Mouse (Mus musculus): ENCODE data around the gene E130218I03Rik.
"Not testable (repeated sequence)": the region's sequence is repeated elsewhere in the genome, so short reads cannot be mapped to it uniquely, and the experiment has no call there.

E130218I03Rik gene

DNA sequence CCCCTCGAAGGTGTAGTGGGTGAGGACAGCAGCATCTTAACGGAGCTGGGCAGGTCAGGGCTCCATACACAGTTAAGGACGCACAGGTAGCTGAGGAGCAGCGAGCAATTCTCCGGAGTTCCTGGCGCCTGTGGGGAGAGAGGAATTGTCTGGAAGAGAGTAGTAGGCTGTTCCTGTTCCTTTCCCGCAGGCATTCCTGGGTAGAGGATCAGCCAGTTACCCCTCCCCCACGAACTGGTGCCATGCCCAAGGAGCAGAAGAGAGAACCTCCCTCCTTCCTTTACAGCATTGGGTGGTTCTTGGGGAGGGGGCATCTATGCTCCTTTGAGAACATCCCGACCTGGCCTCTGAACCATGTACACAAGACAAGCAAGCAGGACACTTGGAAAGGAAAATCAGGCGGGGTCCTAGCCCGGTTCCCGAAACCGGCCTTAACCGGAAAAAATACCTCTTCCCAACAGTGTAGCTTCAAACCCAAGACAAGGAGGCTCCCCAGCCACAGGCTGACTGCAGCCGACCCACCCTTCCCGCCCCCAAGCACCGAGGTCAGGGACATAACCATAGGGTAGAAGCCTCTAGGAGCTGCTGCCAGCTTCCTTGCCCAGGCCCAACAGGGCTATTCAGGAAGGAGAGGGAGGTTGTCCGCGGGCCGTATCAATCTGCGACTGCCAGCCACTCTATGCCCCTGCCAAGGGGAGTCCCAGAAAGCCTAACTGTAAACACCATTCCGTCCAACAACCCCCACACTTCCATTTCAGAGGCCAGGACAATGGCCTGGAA, 8.9 kb downstream of the E130218I03Rik start:
- no peak for DNase-seq

DNA sequence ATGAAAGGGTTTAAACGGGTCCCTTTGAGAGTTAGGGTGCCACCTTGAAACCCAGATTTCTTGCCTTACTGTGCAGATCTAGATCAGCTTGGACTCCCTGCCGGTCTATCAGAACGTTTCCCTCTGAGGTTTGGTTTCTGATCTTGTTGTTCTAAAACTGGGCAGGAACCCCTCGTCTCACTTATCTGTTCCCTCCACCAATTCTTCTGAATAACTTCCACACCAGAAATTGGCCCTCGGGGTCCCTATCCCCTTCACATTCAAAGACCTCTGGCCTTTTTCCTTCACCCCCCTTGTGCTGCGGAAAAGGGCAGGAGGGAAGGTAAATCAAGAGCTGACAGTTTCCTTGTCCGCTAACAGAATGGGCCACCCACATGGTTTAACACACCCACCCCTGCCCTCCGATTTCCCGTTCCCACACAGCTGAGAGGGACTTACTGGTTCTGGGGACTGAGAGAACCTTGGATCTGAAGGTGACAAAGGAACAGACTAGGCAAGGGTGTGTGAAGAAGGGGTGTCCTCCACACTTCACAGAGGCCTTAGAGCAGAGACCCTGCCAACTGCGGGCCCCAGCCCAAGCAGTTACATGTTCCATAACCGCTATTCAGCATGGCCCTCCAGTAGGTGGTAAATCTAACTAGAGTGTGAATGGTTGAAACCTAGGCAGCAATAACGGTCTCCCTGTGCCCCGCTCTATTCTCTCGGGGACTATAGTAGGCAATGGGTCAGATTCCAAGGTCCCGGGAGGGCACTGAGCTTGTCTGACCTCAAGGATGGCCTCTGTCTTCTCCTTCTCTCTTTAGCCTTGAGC, 9.7 kb downstream of the E130218I03Rik start:
- no peak for DNase-seq

DNA sequence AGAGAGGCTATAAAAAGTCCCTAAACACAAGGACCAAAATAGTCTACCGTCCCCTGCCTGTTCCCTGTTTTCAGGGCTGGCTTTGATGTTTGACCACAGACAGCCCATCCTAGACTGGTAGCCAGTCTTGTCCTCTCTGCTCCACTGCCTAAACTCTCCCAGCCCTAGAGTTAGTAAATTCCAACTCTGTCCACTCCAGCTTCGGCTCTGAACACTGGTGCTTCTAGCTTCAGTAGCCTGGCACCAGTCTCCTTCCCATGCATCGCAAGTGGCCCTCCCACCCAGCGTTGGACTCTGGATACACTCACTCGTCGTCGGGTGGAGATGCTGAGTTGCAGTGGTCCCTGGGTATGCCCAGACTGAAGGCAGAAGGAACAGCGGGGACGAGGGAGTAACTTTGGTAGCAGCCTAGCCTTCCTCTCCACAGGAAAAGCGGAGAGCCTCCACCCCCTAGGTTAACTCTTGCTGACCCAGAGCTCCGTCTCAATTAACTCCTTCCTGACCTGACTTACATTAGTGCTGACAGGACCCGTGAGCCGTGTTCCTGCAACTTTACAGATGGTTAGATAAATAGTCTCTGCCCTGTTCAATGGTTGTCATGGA, 10.4 kb downstream of the E130218I03Rik start, which contains the start of gene Grrp1:
Grrp1 (minus strand) TSS at position 385 of the 603 bp plus-strand sequence.
- DNase-seq = no peak

DNA sequence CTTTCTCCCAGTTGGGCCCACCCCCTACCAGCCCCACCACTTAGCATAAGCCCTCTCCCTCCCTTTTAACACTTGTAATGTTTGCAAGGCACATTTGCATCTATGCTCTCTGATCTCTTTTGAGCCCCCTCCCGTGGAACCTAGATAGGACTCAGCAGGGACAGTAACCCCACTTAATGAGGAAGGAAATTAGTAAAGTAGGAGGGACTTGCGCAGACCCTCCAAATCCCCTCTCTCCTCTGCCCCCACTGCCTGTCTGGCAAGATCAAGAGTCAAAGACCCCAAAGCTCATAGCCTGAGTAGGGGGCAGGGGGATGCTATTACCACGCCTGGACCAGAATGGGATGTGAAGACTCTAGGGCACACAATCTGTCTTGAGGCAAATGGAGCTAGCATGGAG, 11.4 kb downstream of the E130218I03Rik start:
- no peak for DNase-seq

DNA sequence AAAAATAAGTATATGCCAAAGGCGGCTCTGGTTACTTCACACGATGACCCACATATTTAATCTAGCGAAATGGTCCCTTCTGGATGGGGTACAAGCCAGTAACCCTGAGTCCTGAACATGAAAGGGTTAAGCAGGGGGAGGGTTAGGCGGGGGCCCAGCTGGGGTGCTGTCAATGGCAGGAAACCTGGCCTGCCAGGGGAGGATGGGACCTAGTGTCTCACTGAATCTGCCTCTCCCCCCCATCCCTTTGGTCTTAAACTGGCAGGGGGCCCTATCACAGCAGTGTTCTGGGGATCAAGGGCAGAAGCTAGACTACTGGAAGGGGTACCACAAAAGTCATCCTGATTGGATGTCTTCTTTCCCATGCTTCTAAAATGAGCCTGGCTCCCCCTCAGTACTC, 12.4 kb downstream of the E130218I03Rik start:
- DNase-seq = no peak

DNA sequence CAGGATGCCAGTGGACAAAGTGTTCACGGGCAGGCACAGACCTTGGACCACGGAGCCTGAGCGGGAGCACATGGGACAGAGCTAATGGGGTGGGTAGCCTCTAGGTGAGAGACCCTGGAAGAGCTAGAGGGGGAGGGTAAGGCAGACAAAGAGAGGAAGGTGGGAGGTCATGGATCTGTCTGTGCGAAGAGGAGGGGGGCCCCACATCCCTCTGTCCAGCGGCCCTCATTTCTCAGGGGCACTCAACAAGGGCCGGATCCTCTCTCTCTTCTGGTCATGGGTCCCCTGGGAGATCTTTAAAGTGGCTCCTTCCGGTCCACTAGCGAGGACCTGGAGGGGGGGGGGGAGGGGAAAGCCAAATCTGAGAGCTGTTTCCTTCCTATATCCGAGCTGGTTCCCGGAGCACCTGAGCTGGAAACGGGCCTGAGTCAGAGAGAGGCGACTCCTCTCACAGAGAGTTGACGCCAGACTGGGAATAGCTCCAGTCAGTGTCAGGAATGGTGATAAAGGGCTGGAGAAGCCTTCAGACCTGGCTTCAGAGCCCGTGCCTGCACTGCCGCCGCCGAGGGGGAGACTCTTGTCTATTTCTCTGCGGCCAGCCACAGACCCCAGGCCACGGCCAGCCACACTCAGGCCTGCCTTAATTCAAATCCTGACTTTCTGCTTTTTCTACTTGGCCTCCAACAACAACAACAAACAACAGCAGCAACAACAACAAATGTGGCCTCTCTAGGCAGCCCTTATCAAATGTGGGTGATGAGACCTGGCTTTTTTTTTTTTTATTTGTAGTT, 13.1 kb downstream of the E130218I03Rik start:
- no peak for DNase-seq

DNA sequence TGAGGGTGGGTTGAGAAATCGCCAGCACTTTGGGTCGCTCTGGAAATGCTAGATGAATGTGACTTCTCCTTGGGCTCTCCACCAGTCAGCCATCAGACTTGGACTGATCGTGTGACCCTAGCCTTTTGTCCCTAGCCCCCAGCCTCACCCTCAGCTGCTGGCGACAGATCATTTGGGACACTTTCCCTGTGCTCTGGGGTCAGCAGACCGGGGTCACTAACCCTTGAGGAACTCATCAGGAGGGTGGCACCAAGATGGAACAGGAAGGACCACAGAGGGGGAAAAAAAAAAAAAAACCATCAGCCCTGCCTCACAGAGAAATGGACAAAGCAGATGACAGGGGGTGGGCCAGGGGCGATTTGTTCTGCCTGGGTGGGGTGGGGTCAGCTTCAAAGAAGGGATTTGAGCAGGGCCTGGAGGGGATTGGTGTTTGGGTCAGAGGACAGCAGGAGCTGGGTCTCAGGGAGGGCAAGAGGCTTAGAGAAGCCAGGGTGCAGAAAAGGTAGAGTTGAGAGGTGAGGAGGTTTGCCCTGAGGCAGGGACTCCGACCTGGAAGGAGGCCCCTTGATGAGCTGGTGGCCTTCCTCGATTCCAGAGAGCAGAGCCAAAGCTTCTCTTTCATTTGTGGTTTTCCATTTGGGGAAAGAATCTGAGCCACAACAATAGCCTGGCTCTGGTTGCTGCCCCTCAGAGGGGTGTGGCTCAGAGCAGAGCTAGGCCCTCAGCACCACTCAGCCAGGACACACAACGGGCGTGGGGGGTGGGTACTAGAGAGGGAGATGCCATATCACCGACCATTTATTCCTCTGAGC, 13.9 kb downstream of the E130218I03Rik start:
- no peak for DNase-seq

DNA sequence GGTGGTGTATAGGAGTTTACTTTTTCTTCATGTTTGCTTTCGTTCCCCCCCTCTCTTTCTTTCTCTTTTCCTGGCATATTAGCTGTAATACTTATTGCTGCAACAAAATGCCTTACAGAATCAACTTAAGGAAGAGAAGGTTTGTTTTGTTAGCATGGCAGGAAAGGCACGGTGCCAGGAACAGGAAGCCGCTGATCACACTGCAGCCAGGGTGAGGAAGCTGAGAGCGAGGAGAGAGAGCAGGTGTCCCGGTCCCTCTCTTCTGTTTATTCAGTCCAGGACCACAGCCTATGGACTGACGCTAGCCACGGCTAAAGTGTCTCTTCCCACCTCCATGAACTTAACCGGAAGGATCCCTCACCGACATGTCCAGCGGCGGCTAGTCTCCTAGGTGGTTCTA, 14.9 kb downstream of the E130218I03Rik start:
- DNase-seq = no peak

DNA sequence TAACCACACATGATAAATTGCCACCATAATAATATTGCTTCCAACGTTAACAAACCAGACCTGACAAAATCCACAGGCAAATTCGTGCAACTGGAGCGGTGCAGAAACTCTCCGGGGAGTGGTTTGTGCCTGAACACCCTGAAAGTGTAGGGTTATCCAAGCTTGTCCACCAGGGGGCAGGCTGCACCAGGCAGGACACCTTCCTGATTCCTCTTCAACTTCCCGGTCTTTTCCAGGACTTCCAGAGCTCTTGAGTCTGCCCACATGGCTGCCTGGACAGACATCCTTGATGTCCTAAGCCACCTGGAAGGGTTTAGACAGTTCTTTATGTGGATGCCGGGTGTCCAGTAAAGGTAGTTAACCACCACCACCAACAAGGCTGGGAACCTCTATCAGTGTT, 19.7 kb downstream of the E130218I03Rik start:
- peak; percentile 57 for DNase-seq

DNA sequence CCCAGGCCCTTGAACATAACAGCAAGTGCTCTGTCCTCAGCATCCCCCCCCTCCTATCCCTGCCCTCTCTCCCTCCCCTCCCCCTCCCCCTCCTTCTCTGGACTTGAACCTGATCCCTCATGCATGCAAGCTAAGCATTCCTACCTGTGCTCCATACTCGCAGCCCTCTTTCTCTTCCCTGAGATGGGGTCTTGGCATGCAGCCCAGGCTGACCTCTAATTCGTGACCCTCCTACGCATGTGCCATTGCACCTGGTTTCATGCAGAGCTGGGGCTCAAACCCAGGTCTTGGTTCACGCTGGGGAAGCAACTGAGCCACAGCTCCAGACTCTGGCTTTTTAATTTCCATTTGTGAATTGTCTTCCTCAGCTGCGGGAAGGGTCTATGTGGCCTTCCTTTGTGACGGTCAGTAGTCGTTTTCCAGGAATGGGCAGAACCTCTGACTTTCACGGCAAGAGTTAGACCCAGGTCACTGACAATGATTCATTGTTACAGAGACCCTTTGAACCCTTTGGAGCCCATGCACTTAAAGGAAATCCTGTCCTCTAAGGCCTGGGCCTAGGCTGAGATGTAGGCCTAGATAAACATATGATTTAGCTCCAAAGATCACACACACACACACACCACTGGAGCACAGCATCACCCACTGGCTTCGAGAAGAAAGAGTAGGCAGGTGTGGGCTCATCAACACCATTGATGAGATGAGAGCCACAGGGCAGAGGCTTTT, 22.6 kb downstream of the E130218I03Rik start:
- DNase-seq = no peak

DNA sequence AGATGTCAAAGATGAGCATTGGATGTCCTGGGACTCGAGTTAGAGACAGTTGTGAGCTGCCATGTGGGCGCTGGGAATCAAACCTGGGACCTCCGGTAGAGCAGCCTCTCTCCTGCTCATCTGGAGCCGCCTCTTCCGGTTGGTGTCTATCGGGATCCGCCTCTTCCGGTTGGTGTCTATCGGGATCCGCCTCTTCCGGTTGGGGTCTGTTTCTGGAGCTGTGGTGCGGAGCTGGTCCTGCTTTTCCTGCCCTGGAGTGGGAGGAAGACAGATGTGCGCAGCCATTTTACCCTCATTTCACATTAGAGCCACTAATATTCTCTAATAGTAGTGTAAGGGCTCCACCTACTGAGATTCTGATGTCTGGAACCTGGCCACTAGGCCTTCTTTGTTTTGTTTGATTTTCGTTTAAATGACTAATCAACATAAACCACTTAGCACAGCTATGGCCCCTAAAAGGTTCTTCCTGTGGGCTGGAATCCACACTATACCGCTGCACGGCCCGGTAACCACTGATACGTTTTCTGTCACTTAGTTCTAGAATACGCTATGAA, 24.7 kb downstream of the E130218I03Rik start:
- DNase-seq = no peak

DNA sequence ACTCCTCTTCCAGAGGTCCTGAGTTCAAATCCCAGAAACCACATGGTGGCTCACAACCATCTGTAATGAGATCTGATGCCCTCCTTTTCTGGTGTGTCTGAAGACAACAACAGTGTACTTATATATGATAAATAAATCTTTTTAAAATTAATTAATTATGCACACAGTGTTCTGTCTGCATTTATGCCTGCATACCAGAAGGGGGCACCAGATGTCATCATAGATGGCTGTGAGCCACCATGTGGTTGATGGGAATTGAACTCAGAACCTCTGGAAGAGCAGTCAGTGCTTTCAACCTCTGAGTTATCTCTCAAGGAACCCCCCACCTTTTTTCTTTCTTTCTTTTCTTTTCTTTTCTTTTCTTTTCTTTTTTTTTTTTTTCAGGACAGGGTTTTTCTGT, 26.2 kb downstream of the E130218I03Rik start:
- DNase-seq = not testable (repeated sequence)

DNA sequence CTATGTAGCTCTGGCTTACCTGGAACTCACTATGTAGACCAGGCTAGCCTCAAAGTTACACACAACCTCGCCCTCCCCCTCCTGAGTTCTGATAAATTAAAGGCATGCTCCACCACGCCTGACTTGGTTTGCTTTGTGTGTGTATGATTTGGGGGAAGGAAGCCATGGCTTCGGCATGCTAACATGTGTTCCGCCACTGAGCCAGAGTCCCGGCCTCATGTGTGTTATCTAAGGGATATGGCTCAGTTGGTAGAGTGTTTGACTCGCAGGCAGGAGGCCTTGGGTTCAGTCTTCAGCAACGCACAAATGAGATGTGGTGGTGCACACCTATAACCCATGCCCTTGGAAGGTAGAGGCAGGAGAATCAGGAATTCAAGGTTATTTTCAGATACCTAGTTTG, 28.5 kb downstream of the E130218I03Rik start:
- no peak for DNase-seq

DNA sequence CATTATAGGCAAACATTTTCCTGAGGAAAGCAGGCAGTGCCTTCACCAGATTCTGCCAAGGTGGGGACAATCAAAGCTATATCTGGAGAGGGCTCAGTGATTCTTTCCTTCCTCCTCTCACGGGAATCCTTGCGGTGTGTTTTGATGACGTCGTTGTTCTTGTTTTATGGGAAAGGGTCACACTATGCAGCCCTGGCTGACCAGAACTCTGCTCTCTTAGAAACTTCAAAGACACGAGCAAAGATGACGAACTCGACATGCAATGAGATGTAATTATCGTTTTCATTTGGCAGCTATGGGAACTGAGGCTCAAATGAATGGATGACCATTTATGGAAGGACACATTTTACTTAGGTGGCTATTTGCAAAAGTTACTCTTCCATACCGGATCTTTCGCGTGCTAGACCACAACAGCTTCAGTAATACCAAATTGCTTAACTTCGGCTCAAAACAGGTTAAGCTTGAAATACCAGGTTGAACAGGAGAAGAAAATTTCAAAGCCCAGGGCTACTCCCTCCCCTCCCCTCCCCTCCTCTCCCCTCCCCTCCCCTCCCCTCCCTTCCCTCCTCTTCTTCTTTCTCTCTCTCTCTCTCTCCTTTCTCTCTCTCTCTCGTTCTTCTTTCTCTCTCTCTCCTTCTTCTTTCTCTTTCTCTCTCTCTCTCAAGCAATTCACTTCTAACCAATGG, 29.4 kb downstream of the E130218I03Rik start:
- DNase-seq = peak; percentile 21

DNA sequence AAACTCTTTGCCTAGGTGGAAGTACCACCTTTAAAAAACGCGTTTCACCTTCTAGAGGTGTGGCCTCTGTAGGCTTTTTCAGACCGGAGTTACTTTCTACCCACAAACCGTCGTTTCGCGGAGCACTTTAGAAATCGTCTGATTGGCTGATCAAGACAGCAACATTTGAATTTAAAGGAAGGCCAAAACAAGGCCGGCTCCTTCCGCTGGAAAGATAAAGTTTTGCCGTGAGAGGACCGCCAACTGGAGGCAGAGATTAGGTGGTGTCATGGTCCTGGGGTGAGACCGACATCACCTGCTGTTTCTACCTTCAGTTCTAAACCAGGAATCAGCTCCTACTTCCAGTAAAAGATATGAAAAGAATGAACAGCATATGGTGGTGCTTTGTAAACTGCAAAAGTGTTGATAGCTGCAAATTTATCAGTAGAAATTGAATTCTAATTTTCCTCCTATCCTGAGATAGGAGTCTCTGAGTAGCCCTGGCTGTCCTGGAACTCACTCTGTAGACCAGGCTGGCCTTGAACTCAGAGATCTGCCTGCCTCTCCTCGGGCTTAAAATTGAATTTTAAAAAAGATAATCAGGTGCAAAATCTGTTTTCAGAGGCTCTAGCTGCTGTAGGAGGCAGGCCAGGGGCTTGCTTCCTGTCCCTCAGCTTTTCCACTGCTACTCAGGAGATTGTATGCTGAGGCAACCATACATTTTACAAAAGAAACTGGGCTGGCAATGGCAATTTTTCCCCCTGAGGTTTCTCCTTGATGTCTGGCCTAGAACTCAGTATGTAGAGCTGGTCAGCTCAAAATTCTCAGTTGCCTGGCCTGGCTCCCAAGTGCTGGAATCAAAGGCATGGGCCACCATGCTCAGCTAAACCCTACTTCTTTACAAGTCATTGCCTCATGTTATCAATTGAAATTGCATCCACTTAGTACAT, 30.2 kb downstream of the E130218I03Rik start:
- peak; percentile 72 for DNase-seq

DNA sequence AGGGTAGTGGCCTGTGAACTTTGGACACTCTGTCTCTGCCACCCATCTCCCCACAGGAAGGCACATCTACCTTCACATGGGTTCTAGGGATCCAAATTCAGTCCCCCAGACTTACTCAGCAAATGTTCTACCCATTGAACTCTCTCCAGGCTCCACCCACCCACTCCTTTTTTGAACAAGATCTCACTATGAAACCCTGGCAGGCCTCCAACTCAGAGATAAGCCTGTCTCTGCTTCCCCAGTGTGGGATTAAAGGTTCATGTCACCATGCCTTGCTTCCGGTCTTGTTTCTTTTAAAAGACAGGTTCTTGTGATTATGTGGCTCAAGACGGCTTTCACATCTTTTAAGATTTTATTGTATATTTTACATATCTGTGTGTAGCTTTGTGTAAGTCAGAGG, 41.5 kb downstream of the E130218I03Rik start:
- DNase-seq = no peak

DNA sequence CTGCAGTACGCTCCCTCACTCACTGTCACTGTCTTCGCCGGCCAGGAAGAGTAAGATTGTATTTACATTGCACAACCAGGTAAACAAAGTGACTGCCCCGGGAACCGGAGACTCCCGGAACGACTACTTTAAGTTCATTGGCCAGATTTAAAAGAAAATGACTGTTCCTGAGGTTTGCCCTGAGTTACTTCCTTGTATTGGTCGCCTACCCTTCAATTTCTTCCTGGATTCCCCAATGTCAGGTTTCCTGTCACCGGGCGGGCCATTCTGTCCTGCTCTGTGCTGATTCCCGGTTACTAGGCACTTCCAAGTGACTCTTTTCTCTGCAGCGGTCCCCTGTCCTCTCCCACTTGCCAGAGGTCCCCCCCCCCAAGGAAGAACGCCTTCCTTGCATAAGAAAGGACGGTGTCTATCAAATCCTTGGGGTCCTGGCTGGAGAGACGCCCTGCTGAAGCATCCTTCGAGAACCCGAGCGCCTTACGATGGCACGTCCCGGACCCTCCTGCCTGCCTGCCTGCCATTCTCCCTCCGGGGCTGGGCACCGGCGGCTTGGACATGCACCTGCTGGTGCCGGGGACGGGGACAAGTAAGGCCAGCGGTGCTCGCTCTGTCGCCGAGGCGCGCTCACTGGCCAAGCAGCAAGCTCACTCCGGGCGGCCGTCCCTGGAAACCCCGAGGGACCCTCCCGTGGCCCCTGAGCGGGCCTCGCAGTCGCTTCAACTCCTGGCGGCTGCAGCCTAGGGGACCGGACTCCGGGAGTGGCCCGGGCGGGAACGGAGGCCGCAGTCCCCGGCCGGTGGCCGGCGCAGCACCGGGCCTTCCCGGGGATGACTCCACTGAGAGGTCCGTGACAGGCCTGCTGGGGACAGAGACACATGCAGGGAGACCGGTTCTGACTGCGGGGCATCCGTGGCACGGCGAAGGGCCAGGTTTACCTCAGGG, 43.0 kb downstream of the E130218I03Rik start:
- DNase-seq = no peak

DNA sequence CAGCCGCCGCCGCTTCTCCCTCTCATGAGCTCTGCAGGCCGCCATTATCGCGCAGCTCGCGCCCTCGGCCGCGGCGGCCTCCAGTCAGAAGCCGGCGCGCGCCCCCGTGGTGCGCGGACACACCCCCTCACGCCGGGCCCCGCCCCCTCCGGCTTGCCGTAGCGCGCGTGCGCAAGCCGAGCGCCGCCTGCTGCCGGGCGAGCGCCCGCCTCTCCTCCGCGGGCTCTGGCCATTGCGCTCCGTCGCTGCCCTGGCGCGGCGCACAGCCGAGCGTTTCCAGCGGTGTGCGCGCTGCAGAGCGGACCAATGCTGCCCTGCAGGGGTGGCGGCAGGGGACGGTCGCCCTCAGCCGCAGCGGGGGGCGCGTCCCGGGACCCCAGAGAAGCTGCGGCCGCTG, 43.7 kb downstream of the E130218I03Rik start:
- peak; percentile 98 for DNase-seq
